Mouse (Mus musculus): ENCODE data around the gene Pla2g10. TPM values are rescaled to one million over a fixed set of nuclear protein-coding genes. Genes with fewer than 3 reads are reported as not detected.

The Pla2g10 gene
- polyA plus RNA-seq, 1 experiment from 2014 or later, result 1.5 TPM

DNA sequence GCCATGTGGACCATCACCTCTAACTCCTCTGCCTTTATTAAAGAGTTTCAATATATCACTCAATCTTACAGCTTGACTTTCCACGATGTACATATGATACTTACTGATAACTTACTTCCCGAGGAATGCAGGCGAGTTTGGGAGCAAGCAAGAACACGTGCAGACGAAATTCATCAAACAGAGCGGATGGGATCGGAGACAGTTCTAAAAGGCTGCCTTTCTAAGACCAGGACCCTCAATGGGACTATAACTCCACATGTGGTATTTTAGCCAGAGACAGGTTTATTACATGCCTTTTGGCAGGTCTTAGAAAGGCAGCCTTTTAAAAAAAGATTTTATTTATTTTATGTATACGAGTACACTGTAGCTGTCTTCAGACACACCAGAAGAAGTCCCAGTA is 5.2 kb upstream of the Pla2g10 start:
- WGBS, result 57% methylated on average over 8 of the region's 8 CpGs
- no peak overlapping the region for H3K4me3 ChIP-seq (ENCODE audit: low read depth, low read length)
- no peak overlapping the region for H3K4me2 ChIP-seq (replicated peaks; ENCODE audit: low read depth, low read length)
- no peaks in the 10 kb centered on the region for H3K9me3 ChIP-seq (ENCODE audit: low read length)
- no peak for DNase-seq (ENCODE audit: low spot score)
- no peak for TF ChIP-seq CTCF (IDR thresholded peaks at IDR 0.05)
- TF ChIP-seq EP300 (IDR thresholded peaks at IDR 0.05), result no peak
- H3K4me1 ChIP-seq (ENCODE audit: insufficient read depth, low read depth, low read length), result no peaks in the 10 kb centered on the region
- no peaks in the 10 kb centered on the region for H3K27me3 ChIP-seq (replicated peaks; ENCODE audit: insufficient read depth, low read length)
- H3K36me3 ChIP-seq (ENCODE audit: insufficient read depth, low read length), result no peaks in the 10 kb centered on the region
- H3K27ac ChIP-seq (ENCODE audit: low read length), result no peak overlapping the region
- no peak overlapping the region for H3K9ac ChIP-seq (replicated peaks; ENCODE audit: low read depth)
- no peak for ATAC-seq

DNA sequence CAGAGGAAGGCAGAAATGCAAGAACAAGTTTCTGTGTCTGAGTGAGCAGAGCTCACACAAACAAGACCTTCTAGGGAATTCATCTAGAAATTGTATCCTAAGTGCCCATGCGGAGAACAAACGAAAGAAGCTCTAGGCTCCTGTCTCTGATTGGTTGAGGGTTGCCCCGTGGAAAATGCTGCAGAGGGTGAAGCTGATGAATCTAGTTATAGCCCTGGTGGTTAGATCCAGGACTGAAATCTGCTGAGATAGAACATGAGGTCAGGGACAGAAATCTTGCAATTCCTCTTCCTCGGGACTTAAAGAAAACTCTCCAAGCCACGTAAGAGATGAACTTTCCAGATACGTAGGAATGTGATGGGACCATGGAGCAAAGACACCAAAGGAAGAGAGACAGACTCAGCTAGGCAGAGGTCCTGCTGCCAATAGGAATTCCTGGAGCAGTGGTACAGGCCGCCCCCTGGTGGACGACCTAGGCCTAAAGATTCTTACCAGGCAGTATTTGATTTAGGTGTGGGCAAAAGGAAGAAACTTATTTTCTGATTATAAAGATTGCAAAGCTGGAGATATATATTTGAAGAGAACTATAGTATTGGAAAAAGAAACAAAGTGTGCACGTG is 2.8 kb upstream of the Pla2g10 start:
- no peak overlapping the region for H3K27ac ChIP-seq (ENCODE audit: low read length)
- no peaks in the 10 kb centered on the region for H3K9me3 ChIP-seq (ENCODE audit: low read length)
- 19% methylated on average over 9 of the region's 9 CpGs for WGBS
- no peak overlapping the region for H3K9ac ChIP-seq (replicated peaks; ENCODE audit: low read depth)
- ATAC-seq, result peak; percentile 57; the same call in 1 of the 2 replicates
- peak; percentile 78 for DNase-seq (ENCODE audit: low spot score)
- TF ChIP-seq EP300 (IDR thresholded peaks at IDR 0.05) (no peak), CTCF (IDR thresholded peaks at IDR 0.05) (peak; percentile 88)
- H3K4me3 ChIP-seq (ENCODE audit: low read depth, low read length), result no peak overlapping the region
- no peaks in the 10 kb centered on the region for H3K36me3 ChIP-seq (ENCODE audit: insufficient read depth, low read length)
- no peak overlapping the region for H3K4me2 ChIP-seq (replicated peaks; ENCODE audit: low read depth, low read length)
- no peaks in the 10 kb centered on the region for H3K27me3 ChIP-seq (replicated peaks; ENCODE audit: insufficient read depth, low read length)
- no peaks in the 10 kb centered on the region for H3K4me1 ChIP-seq (ENCODE audit: insufficient read depth, low read depth, low read length)

DNA sequence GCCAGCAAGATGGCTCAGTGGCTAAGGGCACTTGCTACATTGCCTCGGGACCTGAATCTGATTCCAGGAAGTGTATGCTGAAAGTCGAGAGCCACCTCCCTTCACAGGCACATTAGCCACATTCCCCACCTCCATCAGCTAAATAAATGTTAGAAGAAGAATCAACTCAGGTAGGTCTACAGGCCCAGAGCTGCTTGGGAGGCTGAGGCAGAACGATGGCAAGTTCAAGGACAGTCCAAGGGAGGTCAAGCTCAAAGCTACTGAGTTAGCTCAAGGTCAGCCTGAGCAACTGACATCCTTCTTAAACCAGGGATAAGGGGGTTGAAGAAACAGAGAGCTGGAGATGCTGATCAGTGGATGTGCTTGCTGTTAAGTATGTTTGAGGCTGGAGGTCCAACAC is 2.0 kb upstream of the Pla2g10 start:
- 64% methylated on average over 3 of the region's 3 CpGs for WGBS
- no peak for DNase-seq (ENCODE audit: low spot score)
- no peak overlapping the region for H3K9ac ChIP-seq (replicated peaks; ENCODE audit: low read depth)
- H3K9me3 ChIP-seq (ENCODE audit: low read length), result no peaks in the 10 kb centered on the region
- no peaks in the 10 kb centered on the region for H3K27me3 ChIP-seq (replicated peaks; ENCODE audit: insufficient read depth, low read length)
- no peak for TF ChIP-seq EP300 (IDR thresholded peaks at IDR 0.05)
- TF ChIP-seq CTCF (IDR thresholded peaks at IDR 0.05), result no peak
- no peaks in the 10 kb centered on the region for H3K36me3 ChIP-seq (ENCODE audit: insufficient read depth, low read length)
- ATAC-seq, result no peak
- H3K4me3 ChIP-seq (ENCODE audit: low read depth, low read length), result no peak overlapping the region
- no peak overlapping the region for H3K4me2 ChIP-seq (replicated peaks; ENCODE audit: low read depth, low read length)
- H3K4me1 ChIP-seq (ENCODE audit: insufficient read depth, low read depth, low read length), result no peaks in the 10 kb centered on the region
- no peak overlapping the region for H3K27ac ChIP-seq (ENCODE audit: low read length)

DNA sequence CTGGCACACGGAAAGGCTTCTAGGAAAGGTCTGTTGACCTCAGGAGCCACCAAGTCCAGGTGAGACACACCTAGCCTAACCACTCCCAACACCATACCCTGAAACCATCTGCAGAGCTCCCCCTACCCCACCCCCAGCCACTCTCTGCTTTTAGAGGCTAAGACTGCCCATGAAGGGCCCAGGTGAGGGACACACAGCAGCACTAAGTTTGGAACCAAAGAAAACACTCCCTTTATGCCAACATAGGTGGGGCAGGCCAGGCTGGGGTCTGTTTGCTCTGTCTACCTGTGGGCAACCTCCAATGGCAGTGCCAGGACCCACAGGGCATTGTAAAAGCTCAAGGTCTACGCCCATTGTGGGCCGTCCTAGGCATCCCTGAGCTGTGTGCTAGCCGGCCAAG is 1.4 kb downstream of the Pla2g10 start:
- Histone ChIP-seq H3K9me3 (ENCODE audit: low read length) (no peaks in the 10 kb centered on the region), H3K9ac (replicated peaks; ENCODE audit: low read depth) (no peak overlapping the region), H3K4me3 (ENCODE audit: low read depth, low read length) (no peak overlapping the region), H3K27me3 (replicated peaks; ENCODE audit: insufficient read depth, low read length) (no peaks in the 10 kb centered on the region), H3K27ac (ENCODE audit: low read length) (no peak overlapping the region), H3K36me3 (ENCODE audit: insufficient read depth, low read length) (no peaks in the 10 kb centered on the region), H3K4me1 (ENCODE audit: insufficient read depth, low read depth, low read length) (no peaks in the 10 kb centered on the region), H3K4me2 (replicated peaks; ENCODE audit: low read depth, low read length) (no peak overlapping the region)
- no peak for TF ChIP-seq EP300 (IDR thresholded peaks at IDR 0.05)
- TF ChIP-seq CTCF (IDR thresholded peaks at IDR 0.05), result no peak
- ATAC-seq (peak; percentile 63), DNase-seq (ENCODE audit: low spot score) (peak; percentile 9)
- WGBS, result 78% methylated on average over 4 of the region's 4 CpGs

DNA sequence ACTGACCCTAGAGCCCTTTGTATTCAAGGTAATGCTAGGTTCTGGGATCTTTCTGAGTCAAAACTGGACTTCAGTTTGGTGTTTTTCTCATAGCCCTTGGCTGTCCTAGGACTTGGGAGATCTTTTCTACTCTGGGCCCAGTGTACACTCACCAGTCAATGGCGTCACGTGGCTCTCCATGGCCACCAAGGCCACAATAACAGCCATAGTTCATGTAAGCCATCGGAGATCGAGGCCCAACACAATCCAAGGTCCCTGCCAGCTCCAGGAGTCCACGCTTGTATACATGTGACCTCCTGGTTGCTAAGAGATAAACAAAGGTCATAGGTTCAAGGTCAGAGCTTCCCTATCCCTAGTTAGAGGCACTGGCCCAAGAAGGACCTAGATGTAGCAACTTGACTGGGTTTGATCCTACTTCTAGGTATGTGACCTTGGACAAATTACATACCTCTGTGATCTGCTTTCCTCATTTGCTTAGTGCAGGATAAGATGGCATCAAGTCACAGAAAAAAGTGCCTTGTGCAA is 2.9 kb downstream of the Pla2g10 start:
- H3K4me3 ChIP-seq (ENCODE audit: low read depth, low read length), result no peak overlapping the region
- 75% methylated on average over 5 of the region's 5 CpGs for WGBS
- no peaks in the 10 kb centered on the region for H3K27me3 ChIP-seq (replicated peaks; ENCODE audit: insufficient read depth, low read length)
- DNase-seq (ENCODE audit: low spot score), result no peak
- no peaks in the 10 kb centered on the region for H3K9me3 ChIP-seq (ENCODE audit: low read length)
- TF ChIP-seq CTCF (IDR thresholded peaks at IDR 0.05) (no peak), EP300 (IDR thresholded peaks at IDR 0.05) (no peak)
- no peaks in the 10 kb centered on the region for H3K36me3 ChIP-seq (ENCODE audit: insufficient read depth, low read length)
- H3K4me2 ChIP-seq (replicated peaks; ENCODE audit: low read depth, low read length), result no peak overlapping the region
- no peak for ATAC-seq
- no peak overlapping the region for H3K9ac ChIP-seq (replicated peaks; ENCODE audit: low read depth)
- no peaks in the 10 kb centered on the region for H3K4me1 ChIP-seq (ENCODE audit: insufficient read depth, low read depth, low read length)
- no peak overlapping the region for H3K27ac ChIP-seq (ENCODE audit: low read length)

DNA sequence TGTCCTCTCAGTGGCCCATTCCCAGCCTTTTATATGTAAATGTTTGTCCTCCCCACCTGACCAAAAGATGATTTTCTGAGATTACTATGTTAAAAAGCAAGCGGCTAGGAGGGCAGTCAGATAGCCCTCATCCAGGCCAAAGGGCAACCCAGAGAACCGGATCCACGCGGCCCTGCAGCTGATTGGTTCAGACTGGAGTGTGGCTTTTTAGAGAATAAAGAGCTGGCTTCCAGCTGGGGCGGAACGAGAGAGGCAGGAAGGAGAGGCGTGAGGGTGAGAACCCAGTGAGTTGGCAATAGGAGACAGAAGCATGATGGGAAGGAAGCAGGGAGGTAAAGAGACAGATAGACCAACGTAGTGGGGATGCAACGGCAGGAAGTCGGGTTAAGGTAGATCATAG is 7.8 kb downstream of the Pla2g10 start:
- 36% methylated on average over 10 of the region's 10 CpGs for WGBS
- Histone ChIP-seq H3K27me3 (replicated peaks; ENCODE audit: insufficient read depth, low read length) (no peaks in the 10 kb centered on the region), H3K4me3 (ENCODE audit: low read depth, low read length) (no peak overlapping the region), H3K4me1 (ENCODE audit: insufficient read depth, low read depth, low read length) (no peaks in the 10 kb centered on the region), H3K4me2 (replicated peaks; ENCODE audit: low read depth, low read length) (no peak overlapping the region), H3K36me3 (ENCODE audit: insufficient read depth, low read length) (no peaks in the 10 kb centered on the region), H3K9me3 (ENCODE audit: low read length) (no peaks in the 10 kb centered on the region), H3K27ac (ENCODE audit: low read length) (no peak overlapping the region), H3K9ac (replicated peaks; ENCODE audit: low read depth) (no peak overlapping the region)
- no peak for ATAC-seq
- no peak for DNase-seq (ENCODE audit: low spot score)
- no peak for TF ChIP-seq CTCF (IDR thresholded peaks at IDR 0.05)
- TF ChIP-seq EP300 (IDR thresholded peaks at IDR 0.05), result no peak

Data from lung, postnatal 0 days (tissue).